Mouse (Mus musculus) embryonic fibroblast, embryonic 13.5 days (primary cell): Measurements from ENCODE around the gene Appl1.

ENCODE experiments used
- CTCF ChIP-seq: IDR thresholded peaks from 2 replicates; pipeline ENCODE4 v1.5.1; 2011; ENCODE audit warnings: mild to moderate bottlenecking, control low read depth, low read length, moderate library complexity, borderline replicate concordance; ENCODE audit not compliant: insufficient read depth
- POLR2A ChIP-seq: IDR thresholded peaks from 2 replicates; pipeline ENCODE4 v1.6.1; 2011; ENCODE audit warnings: low read depth, mild to moderate bottlenecking, control low read depth, low read length, moderate library complexity

DNA sequence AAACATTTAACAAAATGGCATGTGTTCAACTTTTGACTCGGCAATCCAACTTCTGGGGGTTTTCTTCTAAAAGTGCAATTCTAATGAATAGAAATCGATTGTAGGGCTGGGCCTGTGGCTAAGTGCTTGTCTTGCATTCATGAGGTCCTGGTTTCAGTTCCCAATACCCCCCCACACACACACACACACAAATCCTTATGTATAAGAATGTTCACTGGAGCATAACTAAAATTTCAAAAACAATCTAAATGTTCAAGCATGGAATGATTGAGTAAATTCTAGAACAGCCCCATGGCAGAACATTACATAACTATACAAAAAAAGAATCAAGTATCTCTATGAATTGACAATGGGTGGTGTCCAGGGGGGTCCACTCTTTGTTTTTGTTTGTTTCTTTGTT is 46.9 kb upstream of the Appl1 start:
- TF ChIP-seq CTCF (no peak), POLR2A (no peak)
